Mouse (Mus musculus): ENCODE results near the gene Nemp1. TPM values are rescaled to one million over a fixed set of nuclear protein-coding genes. Genes with fewer than 3 reads are reported as not detected.

Gene Nemp1
- polyA plus RNA-seq, 1 experiment from 2014 or later, result 11.2 TPM

DNA sequence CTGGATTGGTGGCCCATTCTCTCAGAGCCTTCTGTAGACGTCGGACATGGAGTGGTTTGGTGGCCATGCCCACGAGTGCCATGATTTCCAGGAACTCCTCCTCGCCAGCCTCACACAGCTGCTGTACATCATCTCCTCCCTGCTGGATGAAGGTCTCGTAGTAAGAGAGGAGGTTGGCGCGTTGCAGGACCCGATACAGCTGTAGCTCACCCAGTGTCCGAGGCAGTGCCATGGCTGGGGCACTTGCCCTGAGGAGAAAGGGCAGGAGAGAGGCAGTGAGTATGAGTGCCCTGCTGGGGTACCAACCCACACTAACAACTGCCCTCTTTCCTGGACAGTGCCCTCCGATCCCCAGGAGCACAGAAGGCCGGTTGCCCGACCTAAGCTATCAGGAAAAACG is 1.8 kb upstream of the Nemp1 start:
- 23% methylated on average over 13 of the region's 13 CpGs for WGBS
- no peak overlapping the region for H3K27ac ChIP-seq (replicated peaks; ENCODE audit: low read depth, low read length)
- H3K9me3 ChIP-seq (replicated peaks; ENCODE audit: control insufficient read depth, low read length), result no peaks in the 10 kb centered on the region
- H3K4me2 ChIP-seq (ENCODE audit: low read depth, low read length), result peak overlapping the region; percentile 58
- DNase-seq (ENCODE audit: low spot score), result no peak
- H3K4me3 ChIP-seq (ENCODE audit: low read depth, low read length), result peak overlapping the region; percentile 80
- peaks cover 32% of the 10 kb centered on the region for H3K4me1 ChIP-seq (ENCODE audit: control insufficient read depth, insufficient read depth, low read length)
- peak overlapping the region; percentile 2; the same call in 1 of the 2 replicates for H3K9ac ChIP-seq (replicated peaks; ENCODE audit: low read length)
- H3K36me3 ChIP-seq (replicated peaks; ENCODE audit: control insufficient read depth, insufficient read depth, low read depth, low read length), result peaks cover 2% of the 10 kb centered on the region; the same call in 1 of the 2 replicates
- no peak for ATAC-seq (replicated peaks; ENCODE audit: insufficient number of reproducible peaks, low FRiP score, low TSS enrichment, low read depth)
- H3K27me3 ChIP-seq (ENCODE audit: control insufficient read depth, insufficient read depth, low read length), result peaks cover 2% of the 10 kb centered on the region; the same call in 1 of the 2 replicates

DNA sequence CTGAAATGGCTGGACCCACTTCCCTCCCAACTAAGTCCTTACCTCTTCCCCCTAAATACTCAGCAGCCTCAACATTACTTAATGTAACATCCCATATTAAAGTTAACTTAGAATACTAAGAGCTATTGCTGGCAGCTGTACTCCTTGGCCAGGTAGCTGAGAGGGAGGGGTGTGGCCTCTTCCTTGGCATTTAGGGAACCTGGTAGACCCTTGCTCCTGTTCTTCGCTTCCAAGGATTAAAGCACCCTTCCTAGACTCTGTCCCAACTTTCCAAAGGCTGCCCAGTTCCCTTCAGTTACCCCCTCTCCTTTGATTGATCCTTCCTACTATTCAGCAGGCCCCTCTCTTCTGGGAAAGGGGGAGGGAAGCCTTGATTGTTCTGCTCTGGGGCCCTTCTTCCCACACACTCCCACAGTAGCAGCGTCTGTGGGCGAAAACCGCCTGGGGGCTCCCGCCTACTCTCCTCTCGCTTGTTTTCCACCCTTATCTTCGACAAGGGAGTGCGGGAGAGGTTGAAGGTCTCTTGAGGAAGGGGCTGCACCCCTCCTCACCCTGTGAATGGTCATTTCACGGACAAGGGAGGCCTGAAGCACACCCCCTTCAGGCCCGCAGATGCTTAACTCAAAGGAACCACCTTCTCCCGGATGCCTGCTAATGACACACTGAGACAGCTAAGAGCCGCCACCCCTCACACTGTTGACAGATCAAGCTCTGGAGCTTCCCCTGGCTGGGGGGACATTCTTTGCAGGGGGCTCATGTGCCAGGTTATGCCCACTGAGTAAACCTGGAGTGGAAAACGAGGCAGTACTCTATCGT is 1.1 kb upstream of the Nemp1 start:
- Histone ChIP-seq H3K4me2 (ENCODE audit: low read depth, low read length) (peak overlapping the region; percentile 58), H3K4me3 (ENCODE audit: low read depth, low read length) (peak overlapping the region; percentile 80), H3K36me3 (replicated peaks; ENCODE audit: control insufficient read depth, insufficient read depth, low read depth, low read length) (peaks cover 2% of the 10 kb centered on the region; the same call in 1 of the 2 replicates), H3K9me3 (replicated peaks; ENCODE audit: control insufficient read depth, low read length) (no peaks in the 10 kb centered on the region), H3K27me3 (ENCODE audit: control insufficient read depth, insufficient read depth, low read length) (peaks cover 2% of the 10 kb centered on the region; the same call in 1 of the 2 replicates), H3K9ac (replicated peaks; ENCODE audit: low read length) (peak overlapping the region; percentile 90), H3K4me1 (ENCODE audit: control insufficient read depth, insufficient read depth, low read length) (peaks cover 32% of the 10 kb centered on the region), H3K27ac (replicated peaks; ENCODE audit: low read depth, low read length) (peak overlapping the region; percentile 99)
- WGBS, result 2% methylated on average over 14 of the region's 14 CpGs
- DNase-seq (ENCODE audit: low spot score) (peak; percentile 48), ATAC-seq (replicated peaks; ENCODE audit: insufficient number of reproducible peaks, low FRiP score, low TSS enrichment, low read depth) (no peak)

DNA sequence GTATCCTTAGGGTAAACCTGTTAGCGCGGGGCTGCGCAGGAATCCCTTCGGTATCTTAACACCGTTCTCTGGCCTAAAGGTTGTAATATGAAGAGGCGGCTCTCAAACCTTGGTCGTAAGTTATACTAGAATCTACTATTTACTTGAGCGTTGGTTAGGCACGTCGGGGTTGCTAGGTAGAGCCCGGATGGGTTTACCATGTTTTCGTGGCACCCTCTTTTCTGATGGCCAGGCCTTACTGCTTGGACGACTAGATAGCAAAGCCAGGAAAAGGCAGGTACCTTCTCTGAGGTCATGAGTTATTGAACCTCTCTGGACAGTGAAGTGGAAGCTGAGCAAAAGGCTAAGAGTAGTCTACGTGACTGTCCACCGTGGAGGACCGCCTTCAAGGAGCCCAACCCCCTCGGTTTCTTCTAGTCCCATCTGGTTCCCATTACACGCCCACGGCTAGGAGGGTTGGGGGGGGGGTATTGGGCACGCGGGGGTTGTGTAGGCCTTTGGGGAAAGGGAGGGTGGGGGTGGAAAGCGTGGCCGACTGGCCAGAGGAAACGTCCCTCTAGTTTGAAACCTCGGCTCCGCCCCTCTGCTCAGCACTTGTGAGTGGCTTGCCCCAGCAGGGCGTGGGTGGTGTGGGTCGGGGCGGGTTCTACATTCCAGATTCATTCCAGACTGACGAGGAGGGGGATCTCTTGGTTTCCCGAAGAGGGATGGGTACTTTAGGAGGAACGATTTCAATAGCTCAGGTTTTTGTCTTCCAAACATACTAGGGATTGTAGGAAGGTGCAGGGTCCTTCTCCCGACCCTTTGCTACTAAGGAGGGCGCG is 780 bp downstream of the Nemp1 start:
- peaks cover 25% of the 10 kb centered on the region for H3K4me1 ChIP-seq (ENCODE audit: control insufficient read depth, insufficient read depth, low read length)
- peak overlapping the region; percentile 99 for H3K27ac ChIP-seq (replicated peaks; ENCODE audit: low read depth, low read length)
- WGBS, result under 1% methylated on average over 35 of the region's 35 CpGs
- DNase-seq (ENCODE audit: low spot score) (peak; percentile 96), ATAC-seq (replicated peaks; ENCODE audit: insufficient number of reproducible peaks, low FRiP score, low TSS enrichment, low read depth) (peak; percentile 65)
- H3K36me3 ChIP-seq (replicated peaks; ENCODE audit: control insufficient read depth, insufficient read depth, low read depth, low read length), result peaks cover 2% of the 10 kb centered on the region; the same call in 1 of the 2 replicates
- no peaks in the 10 kb centered on the region for H3K9me3 ChIP-seq (replicated peaks; ENCODE audit: control insufficient read depth, low read length)
- peak overlapping the region; percentile 90 for H3K9ac ChIP-seq (replicated peaks; ENCODE audit: low read length)
- peak overlapping the region; percentile 80 for H3K4me3 ChIP-seq (ENCODE audit: low read depth, low read length)
- peaks cover 2% of the 10 kb centered on the region; the same call in 1 of the 2 replicates for H3K27me3 ChIP-seq (ENCODE audit: control insufficient read depth, insufficient read depth, low read length)
- H3K4me2 ChIP-seq (ENCODE audit: low read depth, low read length), result peak overlapping the region; percentile 58

DNA sequence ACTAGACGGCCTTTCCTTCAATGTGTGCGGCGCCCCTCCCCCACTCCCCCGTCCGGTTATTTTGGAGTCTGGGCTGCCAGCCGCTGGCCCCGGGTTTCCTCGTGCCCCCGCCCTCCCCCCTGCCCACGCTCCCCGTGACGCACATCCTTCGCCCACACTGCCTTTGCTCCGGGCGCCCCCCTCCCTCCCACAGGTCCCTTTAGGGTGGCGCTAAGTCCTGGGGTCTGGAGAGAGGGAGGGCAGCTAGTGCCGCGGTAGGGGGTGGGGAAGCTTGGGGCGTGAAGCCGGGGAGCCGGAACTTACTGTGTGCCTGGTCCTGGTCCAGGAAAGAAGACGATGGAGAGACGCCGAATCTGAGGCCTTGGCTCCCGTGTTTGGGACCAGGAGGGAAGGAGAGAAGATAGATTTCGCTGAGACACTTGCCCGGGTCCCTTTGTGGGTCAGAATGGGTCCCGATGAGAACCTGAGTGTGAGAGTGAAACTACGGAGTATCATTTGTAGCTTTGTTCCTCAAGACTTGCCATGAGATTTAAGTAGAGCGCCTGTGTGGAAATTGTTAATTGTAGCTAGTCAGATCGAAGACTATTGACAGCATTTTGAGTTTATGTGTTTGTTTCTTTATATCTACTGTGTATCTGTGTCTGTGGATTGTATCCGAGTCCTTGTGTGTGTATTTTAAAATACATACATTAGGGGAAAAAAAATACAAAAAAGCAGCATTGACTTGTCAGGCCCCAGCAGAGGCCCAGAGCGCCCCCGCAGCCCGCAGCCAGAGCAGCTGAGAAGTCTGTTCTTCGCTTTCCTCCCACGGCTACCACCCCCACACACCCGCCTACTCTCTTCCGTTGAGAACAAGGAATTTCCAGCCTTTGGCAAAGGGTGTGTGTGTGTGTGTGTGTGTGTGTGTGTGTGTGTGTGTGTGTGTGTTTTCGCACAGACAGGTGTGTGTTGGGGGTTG is 1.7 kb downstream of the Nemp1 start, which contains the start of gene Nab2:
Gene Nab2 (minus strand): TSS at position 476 of the 958 bp plus-strand sequence.
- Histone ChIP-seq H3K4me1 (ENCODE audit: control insufficient read depth, insufficient read depth, low read length) (peaks cover 19% of the 10 kb centered on the region), H3K9me3 (replicated peaks; ENCODE audit: control insufficient read depth, low read length) (no peaks in the 10 kb centered on the region), H3K4me3 (ENCODE audit: low read depth, low read length) (peak within 1 kb of the TSS; percentile 80), H3K4me2 (ENCODE audit: low read depth, low read length) (peak within 1 kb of the TSS; percentile 58), H3K27ac (replicated peaks; ENCODE audit: low read depth, low read length) (peak within 1 kb of the TSS; percentile 99), H3K9ac (replicated peaks; ENCODE audit: low read length) (peak within 1 kb of the TSS; percentile 90), H3K27me3 (ENCODE audit: control insufficient read depth, insufficient read depth, low read length) (peaks cover 2% of the 10 kb centered on the region; the same call in 1 of the 2 replicates), H3K36me3 (replicated peaks; ENCODE audit: control insufficient read depth, insufficient read depth, low read depth, low read length) (peaks cover 2% of the 10 kb centered on the region; the same call in 1 of the 2 replicates)
- peak; percentile 76 for DNase-seq (ENCODE audit: low spot score)
- ATAC-seq (replicated peaks; ENCODE audit: insufficient number of reproducible peaks, low FRiP score, low TSS enrichment, low read depth), result peak; percentile 36
- WGBS, result 2% methylated on average over 40 of the region's 40 CpGs

DNA sequence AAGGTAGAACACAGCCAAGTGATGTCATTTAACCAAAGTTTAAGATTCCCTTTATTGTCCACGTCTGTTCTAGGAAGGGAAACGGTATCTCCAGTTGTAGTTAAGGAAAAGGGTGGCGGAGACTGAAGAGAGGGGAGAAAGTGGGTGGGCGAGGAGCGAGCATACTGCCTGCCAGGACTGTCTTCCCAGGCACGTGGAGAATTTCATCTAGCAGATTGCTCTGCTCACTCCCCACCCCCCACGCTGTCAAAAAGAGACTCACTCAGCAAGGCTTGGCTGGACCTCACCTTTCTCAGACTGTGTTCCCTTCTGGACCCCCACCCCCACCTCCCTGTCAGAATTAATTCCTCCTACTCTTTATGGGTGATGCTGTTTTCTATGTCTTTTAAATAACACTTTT is 2.5 kb downstream of the Nemp1 start:
- H3K4me2 ChIP-seq (ENCODE audit: low read depth, low read length), result peak overlapping the region; percentile 32
- H3K36me3 ChIP-seq (replicated peaks; ENCODE audit: control insufficient read depth, insufficient read depth, low read depth, low read length), result 0 out of 2 replicates have a peak, but pooled peaks cover under 1% of the 10 kb centered on the region
- WGBS, result 11% methylated on average over 7 of the region's 7 CpGs
- ATAC-seq (replicated peaks; ENCODE audit: insufficient number of reproducible peaks, low FRiP score, low TSS enrichment, low read depth) (no peak), DNase-seq (ENCODE audit: low spot score) (peak; percentile 46)
- H3K4me1 ChIP-seq (ENCODE audit: control insufficient read depth, insufficient read depth, low read length), result peaks cover 13% of the 10 kb centered on the region
- no peak overlapping the region for H3K4me3 ChIP-seq (ENCODE audit: low read depth, low read length)
- H3K9me3 ChIP-seq (replicated peaks; ENCODE audit: control insufficient read depth, low read length), result no peaks in the 10 kb centered on the region
- H3K27me3 ChIP-seq (ENCODE audit: control insufficient read depth, insufficient read depth, low read length), result no peaks in the 10 kb centered on the region
- H3K27ac ChIP-seq (replicated peaks; ENCODE audit: low read depth, low read length), result peak overlapping the region; percentile 99
- peak overlapping the region; percentile 39 for H3K9ac ChIP-seq (replicated peaks; ENCODE audit: low read length)

DNA sequence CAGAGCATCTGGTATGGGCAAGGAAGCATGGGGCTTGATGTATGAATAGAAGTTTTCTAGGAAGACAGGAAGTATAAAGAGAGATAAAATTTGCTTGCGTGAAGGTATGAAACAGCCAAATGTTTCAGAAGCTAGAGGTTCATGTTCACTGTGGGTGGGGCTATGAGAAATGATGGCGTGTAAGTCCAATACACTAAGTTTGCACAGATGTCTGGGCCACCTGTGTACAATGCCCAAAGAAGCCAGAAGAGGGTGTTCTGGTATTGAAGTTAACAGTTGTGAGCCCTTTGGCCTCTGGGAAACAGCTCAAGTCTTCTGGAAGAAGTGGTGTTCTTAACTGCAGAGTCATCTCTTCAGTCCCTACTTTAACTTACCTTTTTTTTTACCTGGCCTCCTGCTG is 3.5 kb downstream of the Nemp1 start:
- Histone ChIP-seq H3K4me2 (ENCODE audit: low read depth, low read length) (no peak overlapping the region), H3K9ac (replicated peaks; ENCODE audit: low read length) (no peak overlapping the region), H3K9me3 (replicated peaks; ENCODE audit: control insufficient read depth, low read length) (no peaks in the 10 kb centered on the region), H3K36me3 (replicated peaks; ENCODE audit: control insufficient read depth, insufficient read depth, low read depth, low read length) (no peaks in the 10 kb centered on the region), H3K4me1 (ENCODE audit: control insufficient read depth, insufficient read depth, low read length) (peaks cover 6% of the 10 kb centered on the region), H3K27me3 (ENCODE audit: control insufficient read depth, insufficient read depth, low read length) (no peaks in the 10 kb centered on the region), H3K4me3 (ENCODE audit: low read depth, low read length) (no peak overlapping the region), H3K27ac (replicated peaks; ENCODE audit: low read depth, low read length) (no peak overlapping the region)
- WGBS, result 96% methylated on average over 2 of the region's 2 CpGs
- ATAC-seq (replicated peaks; ENCODE audit: insufficient number of reproducible peaks, low FRiP score, low TSS enrichment, low read depth), result no peak
- DNase-seq (ENCODE audit: low spot score), result no peak

DNA sequence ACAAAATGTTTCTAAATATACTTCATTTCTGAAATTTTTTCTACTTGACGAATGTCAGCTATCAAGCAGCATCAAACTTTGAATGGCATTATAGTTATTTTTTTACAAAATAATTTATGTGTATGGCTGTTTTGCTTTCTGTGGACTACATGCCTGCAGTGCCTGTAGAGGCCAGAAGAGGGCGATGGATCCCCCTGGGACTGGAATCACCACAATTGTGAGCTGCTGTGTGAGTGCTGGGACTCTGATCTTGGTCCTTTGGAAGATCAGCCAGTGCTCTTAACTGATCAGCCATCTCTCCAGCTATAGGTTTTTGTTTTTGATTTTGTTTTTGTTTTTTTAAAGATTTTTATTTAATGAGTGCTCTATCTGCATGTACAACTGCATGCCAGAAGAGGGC is 4.6 kb downstream of the Nemp1 start:
- H3K4me2 ChIP-seq (ENCODE audit: low read depth, low read length), result no peak overlapping the region
- no peak overlapping the region for H3K4me3 ChIP-seq (ENCODE audit: low read depth, low read length)
- peaks cover 6% of the 10 kb centered on the region for H3K4me1 ChIP-seq (ENCODE audit: control insufficient read depth, insufficient read depth, low read length)
- DNase-seq (ENCODE audit: low spot score) (no peak), ATAC-seq (replicated peaks; ENCODE audit: insufficient number of reproducible peaks, low FRiP score, low TSS enrichment, low read depth) (no peak)
- H3K9me3 ChIP-seq (replicated peaks; ENCODE audit: control insufficient read depth, low read length), result no peaks in the 10 kb centered on the region
- no peaks in the 10 kb centered on the region for H3K27me3 ChIP-seq (ENCODE audit: control insufficient read depth, insufficient read depth, low read length)
- WGBS, result 39% methylated on average over 2 of the region's 2 CpGs
- H3K9ac ChIP-seq (replicated peaks; ENCODE audit: low read length), result no peak overlapping the region
- H3K27ac ChIP-seq (replicated peaks; ENCODE audit: low read depth, low read length), result no peak overlapping the region
- H3K36me3 ChIP-seq (replicated peaks; ENCODE audit: control insufficient read depth, insufficient read depth, low read depth, low read length), result no peaks in the 10 kb centered on the region
